Mouse (Mus musculus) liver, postnatal 0 days (tissue): ENCODE measurements around the gene Dlgap4.

Experiments
- CTCF ChIP-seq: sonication (generic); IDR thresholded peaks from 2 replicates; pipeline ENCODE4 v1.5.1; 2016; ENCODE audit warnings: antibody characterized with exemption, low read depth
- EP300 ChIP-seq: IDR thresholded peaks from 2 replicates; pipeline ENCODE4 v1.6.1; 2016; ENCODE audit warnings: antibody characterized with exemption, low read depth, mild to moderate bottlenecking

DNA sequence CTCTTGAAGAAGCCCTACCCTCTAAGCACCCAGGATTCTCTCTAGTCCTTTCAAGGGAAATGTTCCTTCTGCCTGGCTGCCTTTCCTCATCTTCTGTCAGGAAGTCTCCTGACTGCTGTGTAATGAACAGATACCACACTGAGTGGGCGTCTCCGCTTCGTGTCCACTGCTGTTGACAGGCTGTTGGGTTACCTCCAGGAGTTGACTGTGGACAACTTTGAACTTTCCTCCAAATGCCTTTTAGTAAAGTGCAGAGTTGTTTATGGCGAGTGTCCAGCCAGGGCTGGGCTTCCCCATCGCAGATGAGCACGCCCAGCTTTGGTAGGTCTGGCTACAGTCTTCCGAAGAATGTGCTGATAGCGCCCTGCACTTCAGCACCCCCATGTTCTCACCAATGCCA lies 13.0 kb downstream of the Dlgap4 start:
- TF ChIP-seq EP300 (no peak), CTCF (no peak)
